Mouse (Mus musculus): ENCODE results near the gene Exoc6.

GRCm38 (mm10) chr19:37553376-37554265 lies 3.4 kb downstream of the Exoc6 start:
- TF ChIP-seq GATA1 (IDR thresholded peaks at IDR 0.05; ENCODE audit: borderline replicate concordance, low read length): no peak
- no peak for TF ChIP-seq FLI1 (IDR thresholded peaks at IDR 0.05; ENCODE audit: low read length)
